Mouse (Mus musculus) kidney, embryonic 15.5 days (tissue): ENCODE measurements around the gene Ftsj1. TPM values are rescaled to one million over a fixed set of nuclear protein-coding genes. Genes with fewer than 3 reads are reported as not detected.

Source experiments
- ATAC-seq: fragments of 200-750 bp; cut with Nextera tagmentation; replicated peaks from 2 replicates; pipeline ENCODE4 v1.8.0; 2017; ENCODE audit warnings: moderate TSS enrichment; ENCODE audit not compliant: low FRiP score
- H3K27ac ChIP-seq: fragments of 300-500 bp; sonication (generic); 2 replicates; pipeline ENCODE4 v1.5.1; 2015; ENCODE audit warnings: mild to moderate bottlenecking, inconsistent platforms
- H3K27me3 ChIP-seq: fragments of 300-500 bp; sonication (generic); 2 replicates; pipeline ENCODE4 v1.6.1; 2015; ENCODE audit warnings: inconsistent platforms
- H3K36me3 ChIP-seq: fragments of 300-500 bp; sonication (generic); 2 replicates; pipeline ENCODE4 v1.6.1; 2015; ENCODE audit warnings: inconsistent platforms
- H3K4me1 ChIP-seq: fragments of 300-500 bp; sonication (generic); 2 replicates; pipeline ENCODE4 v1.6.1; 2015; ENCODE audit warnings: inconsistent platforms
- H3K4me2 ChIP-seq: fragments of 300-500 bp; sonication (generic); 2 replicates; pipeline ENCODE4 v1.6.1; 2015; ENCODE audit warnings: moderate library complexity, mild to moderate bottlenecking, inconsistent platforms
- H3K4me3 ChIP-seq: fragments of 300-500 bp; sonication (generic); replicated peaks from 2 replicates; pipeline ENCODE4 v1.5.1; 2015; ENCODE audit warnings: mild to moderate bottlenecking, inconsistent platforms
- H3K9ac ChIP-seq: fragments of 300-500 bp; sonication (generic); 2 replicates; pipeline ENCODE4 v1.6.1; 2015; ENCODE audit warnings: mild to moderate bottlenecking, inconsistent platforms
- H3K9me3 ChIP-seq: fragments of 300-500 bp; sonication (generic); replicated peaks from 2 replicates; pipeline ENCODE4 v1.6.1; 2016; ENCODE audit warnings: inconsistent platforms
- WGBS: fragments of 180-500 bp; shearing (Covaris S2); methylation state at CpG from one replicate; pipeline ENCODE4 v1.1.7; 2015; ENCODE audit warnings: mixed read lengths; 5-methylcytosine and 5-hydroxymethylcytosine counted together
- polyA plus RNA-seq: library from polyadenylated mRNA; unstranded; fragments of >200 nt; fragmentation: Nextera tagmentation; extraction: Ambion mirVana; gene quantifications from 2 replicates; pipeline ENCODE4 v1.2.1, GENCODE M21; 2015

Ftsj1 gene
- polyA plus RNA-seq, 1 experiment from 2014 or later, result 39.7 TPM

DNA sequence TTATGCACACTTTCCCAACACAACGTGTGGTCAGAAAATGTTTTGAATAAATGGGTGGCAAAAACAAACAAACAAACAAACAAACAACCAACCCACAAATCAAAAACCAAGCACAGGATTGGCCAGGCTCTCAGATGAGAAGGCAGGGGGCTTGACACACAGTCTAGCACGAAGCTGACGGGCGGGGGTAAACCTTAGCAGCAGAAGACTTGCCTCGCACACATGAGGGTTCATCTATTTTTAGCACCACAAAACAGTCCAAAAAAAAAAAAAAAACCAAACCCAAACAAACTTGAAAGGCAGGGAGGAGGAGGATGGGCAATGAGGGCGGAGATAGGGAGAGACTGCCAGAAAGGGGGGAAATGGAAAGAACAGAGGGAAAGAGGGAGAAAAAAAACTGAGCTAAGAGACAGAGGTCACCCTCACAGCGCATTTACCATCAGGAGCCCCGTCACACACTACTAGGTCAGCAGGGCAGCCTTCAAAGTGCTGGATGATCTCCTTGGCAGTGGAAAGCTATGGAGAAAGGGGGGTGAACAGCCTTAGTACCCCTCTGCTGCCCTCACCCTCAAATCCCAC is 3.6 kb downstream of the Ftsj1 start:
- WGBS, result 78% methylated on average over 8 of the region's 8 CpGs
- H3K9ac ChIP-seq, result no peak overlapping the region
- no peak overlapping the region for H3K4me3 ChIP-seq
- H3K4me1 ChIP-seq, result peaks cover 4% of the 10 kb centered on the region; the same call in 1 of the 2 replicates
- ATAC-seq, result no peak
- H3K9me3 ChIP-seq, result no peaks in the 10 kb centered on the region
- 0 out of 2 replicates have a peak, but pooled peaks cover 6% of the 10 kb centered on the region for H3K36me3 ChIP-seq
- H3K27ac ChIP-seq, result no peak overlapping the region
- H3K4me2 ChIP-seq, result no peak overlapping the region
- no peaks in the 10 kb centered on the region for H3K27me3 ChIP-seq

GRCm38 (mm10) chrX:8247680-8248079 is 4.5 kb downstream of the Ftsj1 start:
- no peak overlapping the region for H3K4me2 ChIP-seq
- peaks cover 12% of the 10 kb centered on the region; the same call in 1 of the 2 replicates for H3K36me3 ChIP-seq
- no peaks in the 10 kb centered on the region for H3K27me3 ChIP-seq
- no peak overlapping the region for H3K27ac ChIP-seq
- no peak for ATAC-seq
- H3K4me1 ChIP-seq, result peaks cover 4% of the 10 kb centered on the region; the same call in 1 of the 2 replicates
- no peak overlapping the region for H3K9ac ChIP-seq
- WGBS, result 79% methylated on average over 2 of the region's 2 CpGs
- no peaks in the 10 kb centered on the region for H3K9me3 ChIP-seq
- no peak overlapping the region for H3K4me3 ChIP-seq

- Histone ChIP-seq H3K27me3 (no peaks in the 10 kb centered on the region), H3K4me1 (no peaks in the 10 kb centered on the region), H3K9me3 (no peaks in the 10 kb centered on the region), H3K36me3 (peaks cover 13% of the 10 kb centered on the region), H3K4me2 (no peak overlapping the region), H3K4me3 (no peak overlapping the region), H3K27ac (no peak overlapping the region), H3K9ac (no peak overlapping the region)
- WGBS, result 87% methylated on average over 13 of the region's 13 CpGs
- no peak for ATAC-seq
These were observed 13.3 kb downstream of the Ftsj1 start for GRCm38 (mm10) chrX:8238804-8239395.

- H3K4me2 ChIP-seq, result no peak overlapping the region
- H3K27me3 ChIP-seq, result no peaks in the 10 kb centered on the region
- H3K36me3 ChIP-seq, result peaks cover 7% of the 10 kb centered on the region
- no peak overlapping the region for H3K9ac ChIP-seq
- WGBS, result 77% methylated on average over 2 of the region's 2 CpGs
- H3K27ac ChIP-seq, result no peak overlapping the region
- H3K4me1 ChIP-seq, result no peaks in the 10 kb centered on the region
- no peak overlapping the region for H3K4me3 ChIP-seq
- ATAC-seq, result no peak
- no peaks in the 10 kb centered on the region for H3K9me3 ChIP-seq
These were observed 15.5 kb downstream of the Ftsj1 start for GRCm38 (mm10) chrX:8236704-8237103.

- Histone ChIP-seq H3K9me3 (no peaks in the 10 kb centered on the region), H3K27me3 (no peaks in the 10 kb centered on the region), H3K4me2 (no peak overlapping the region), H3K27ac (no peak overlapping the region), H3K9ac (no peak overlapping the region), H3K4me1 (no peaks in the 10 kb centered on the region), H3K36me3 (no peaks in the 10 kb centered on the region), H3K4me3 (no peak overlapping the region)
- no peak for ATAC-seq
- WGBS, result 80% methylated on average over 3 of the region's 3 CpGs
These were observed 18.6 kb downstream of the Ftsj1 start for GRCm38 (mm10) chrX:8233602-8234001.

DNA sequence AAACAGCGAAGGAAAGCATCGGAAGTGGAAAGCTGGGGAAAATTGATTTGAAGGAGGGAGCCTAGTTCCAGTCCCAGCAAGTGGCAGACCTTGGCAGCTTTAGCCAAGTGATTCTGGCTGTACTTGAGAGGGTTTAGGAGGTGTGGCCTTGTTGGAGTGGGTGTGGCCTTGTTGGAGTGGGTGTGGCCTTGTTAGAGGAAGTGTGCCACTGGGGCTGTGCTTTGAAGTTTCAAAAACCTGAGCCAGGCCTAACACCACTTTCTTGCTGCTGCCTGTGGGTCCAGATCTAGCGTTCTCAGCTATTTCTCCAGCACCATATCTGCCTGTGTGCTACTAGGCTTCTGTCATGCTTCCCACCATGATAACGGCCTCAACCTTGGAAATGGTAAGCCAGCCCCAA is 21.9 kb downstream of the Ftsj1 start:
- Histone ChIP-seq H3K4me2 (no peak overlapping the region), H3K36me3 (no peaks in the 10 kb centered on the region), H3K4me1 (no peaks in the 10 kb centered on the region), H3K27ac (no peak overlapping the region), H3K4me3 (no peak overlapping the region), H3K9me3 (no peaks in the 10 kb centered on the region), H3K27me3 (no peaks in the 10 kb centered on the region), H3K9ac (no peak overlapping the region)
- ATAC-seq, result no peak
- 82% methylated on average over 4 of the region's 4 CpGs for WGBS

DNA sequence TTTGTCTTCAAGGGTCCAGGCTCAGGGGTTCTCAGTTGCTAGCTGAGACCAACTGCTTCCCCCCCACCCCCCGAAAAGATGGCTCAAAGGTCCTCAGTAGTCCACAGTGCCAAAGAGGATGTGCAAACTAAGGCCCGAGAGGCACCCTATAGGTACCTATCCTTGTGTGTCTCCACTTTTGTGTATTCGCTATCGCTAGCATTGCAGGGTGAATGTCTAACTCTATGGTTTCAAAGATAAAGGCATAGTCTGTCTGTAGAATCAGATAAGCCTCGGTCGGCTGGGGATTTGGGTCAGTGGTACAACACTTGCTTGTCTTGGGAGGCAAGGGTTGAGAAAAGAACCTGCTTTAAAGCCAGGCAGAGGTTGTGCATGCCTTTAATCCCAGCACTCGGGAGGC is 28.7 kb downstream of the Ftsj1 start:
- Histone ChIP-seq H3K27me3 (no peaks in the 10 kb centered on the region), H3K36me3 (no peaks in the 10 kb centered on the region), H3K9me3 (no peaks in the 10 kb centered on the region), H3K4me1 (no peaks in the 10 kb centered on the region), H3K9ac (no peak overlapping the region), H3K4me2 (no peak overlapping the region), H3K27ac (no peak overlapping the region), H3K4me3 (no peak overlapping the region)
- ATAC-seq, result no peak
- 91% methylated on average over 7 of the region's 7 CpGs for WGBS

DNA sequence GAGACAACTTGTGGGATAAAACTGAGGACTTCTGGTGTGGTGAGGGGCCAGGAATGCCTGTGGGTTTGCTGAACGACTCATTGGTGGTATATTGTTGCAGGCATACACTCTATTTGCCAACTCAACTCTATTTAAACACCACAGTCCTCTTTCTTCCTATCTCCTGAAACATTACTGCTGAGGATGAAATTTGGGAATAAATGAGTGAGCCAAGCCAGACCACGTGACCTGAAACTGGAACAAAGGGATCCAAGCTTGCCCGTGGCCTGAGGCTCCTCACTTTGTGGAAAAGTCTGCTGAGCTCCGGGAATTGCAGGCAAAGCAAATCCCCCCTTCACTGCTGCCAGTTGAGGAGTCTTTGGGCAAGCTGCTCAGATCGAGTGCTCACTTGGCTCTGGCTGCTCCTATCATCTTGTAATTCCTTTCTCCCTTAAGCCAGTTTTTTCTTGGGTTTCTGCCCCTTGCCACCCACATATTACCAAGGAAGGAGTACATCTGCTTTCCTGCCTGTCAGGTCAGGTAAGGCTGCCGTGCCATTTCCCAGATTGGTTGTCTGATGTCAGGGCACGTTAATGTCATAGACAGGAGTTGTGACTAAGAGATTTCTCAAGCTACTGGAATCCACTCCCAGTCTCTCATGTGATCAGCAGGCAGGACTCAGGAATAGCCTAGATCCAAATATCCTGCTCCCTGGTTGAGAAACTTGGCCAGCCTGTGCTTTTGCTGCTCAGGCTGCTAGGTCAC is 29.4 kb downstream of the Ftsj1 start:
- no peak overlapping the region for H3K9ac ChIP-seq
- WGBS, result 73% methylated on average over 7 of the region's 7 CpGs
- no peak for ATAC-seq

GRCm38 (mm10) chrX:8222296-8222677 is 29.9 kb downstream of the Ftsj1 start:
- Histone ChIP-seq H3K27ac (no peak overlapping the region), H3K4me3 (no peak overlapping the region), H3K9ac (no peak overlapping the region), H3K4me2 (no peak overlapping the region), H3K9me3 (no peaks in the 10 kb centered on the region), H3K36me3 (no peaks in the 10 kb centered on the region), H3K27me3 (no peaks in the 10 kb centered on the region), H3K4me1 (no peaks in the 10 kb centered on the region)
- WGBS, result 79% methylated on average over 3 of the region's 3 CpGs
- no peak for ATAC-seq

More for the DNA sequence above, 29.4 kb downstream of the Ftsj1 start:
- no peaks in the 10 kb centered on the region for H3K27me3 ChIP-seq
- H3K4me3 ChIP-seq, result no peak overlapping the region
- H3K9me3 ChIP-seq, result no peaks in the 10 kb centered on the region
- H3K36me3 ChIP-seq, result no peaks in the 10 kb centered on the region
- H3K4me1 ChIP-seq, result no peaks in the 10 kb centered on the region
- no peak overlapping the region for H3K4me2 ChIP-seq
- H3K27ac ChIP-seq, result no peak overlapping the region

- no peak overlapping the region for H3K4me3 ChIP-seq
- H3K9ac ChIP-seq, result no peak overlapping the region
- no peak overlapping the region for H3K27ac ChIP-seq
- no peaks in the 10 kb centered on the region for H3K36me3 ChIP-seq
- no peaks in the 10 kb centered on the region for H3K27me3 ChIP-seq
- H3K4me2 ChIP-seq, result no peak overlapping the region
- H3K9me3 ChIP-seq, result no peaks in the 10 kb centered on the region
- no peaks in the 10 kb centered on the region for H3K4me1 ChIP-seq
- 32% methylated on average over 8 of the region's 8 CpGs for WGBS
- no peak for ATAC-seq
These were observed 32.6 kb downstream of the Ftsj1 start for GRCm38 (mm10) chrX:8219651-8220050.

DNA sequence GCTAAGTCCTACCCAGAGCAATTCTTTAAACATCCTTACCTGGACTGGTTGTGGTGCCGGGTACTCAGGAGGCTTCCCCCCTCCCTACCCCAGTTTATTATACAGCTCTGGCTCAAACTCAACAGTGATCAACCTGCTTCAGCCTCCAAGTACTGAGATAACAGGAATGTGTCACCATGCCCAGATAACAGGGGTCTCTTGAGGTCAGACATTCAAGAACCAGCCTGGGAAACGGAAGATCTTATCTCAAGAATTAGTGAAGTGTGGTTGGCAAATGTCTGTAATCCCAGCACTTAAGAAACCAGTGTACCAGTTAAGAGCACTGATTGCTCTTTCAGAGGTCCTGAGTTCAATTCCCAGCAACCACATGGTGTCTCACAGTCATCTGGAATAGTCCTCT is 34.1 kb downstream of the Ftsj1 start:
- Histone ChIP-seq H3K27me3 (no peaks in the 10 kb centered on the region), H3K36me3 (no peaks in the 10 kb centered on the region), H3K4me2 (no peak overlapping the region), H3K9ac (no peak overlapping the region), H3K4me1 (no peaks in the 10 kb centered on the region), H3K27ac (no peak overlapping the region), H3K4me3 (no peak overlapping the region), H3K9me3 (no peaks in the 10 kb centered on the region)
- WGBS, result 59% methylated on average over 2 of the region's 2 CpGs
- ATAC-seq, result no peak

- Histone ChIP-seq H3K9ac (no peak overlapping the region), H3K4me3 (no peak overlapping the region), H3K27me3 (no peaks in the 10 kb centered on the region), H3K36me3 (no peaks in the 10 kb centered on the region), H3K27ac (no peak overlapping the region), H3K9me3 (no peaks in the 10 kb centered on the region), H3K4me2 (no peak overlapping the region), H3K4me1 (no peaks in the 10 kb centered on the region)
- ATAC-seq, result no peak
- WGBS, result 53% methylated on average over 6 of the region's 6 CpGs
These were observed 34.8 kb downstream of the Ftsj1 start for GRCm38 (mm10) chrX:8217383-8217782.
